In genomic region chr5:141111666-141112065, GRCm38 (mm10) we compare ENCODE assay signal across 12 mouse cellular contexts.
A peak's percentile ranks its signal among the peaks of the same experiment; 100 is the strongest.
DNase-seq lines count a peak whose midpoint lies in the region; ATAC-seq and TF ChIP-seq lines count a peak whose summit lies in the region.
"Had no signal": no experiment of that assay in that cellular context is flagged by ENCODE, and none has a peak within 500 bp of the region (broad histone marks: within the 10 kb centered on the region; RNA-seq: fewer than 3 reads in every experiment).

No protein-coding gene starts in this region.

- peak; percentile 29 for TF ChIP-seq CTCF in forebrain, postnatal 0 days (IDR thresholded peaks at IDR 0.05; ENCODE audit: low read depth)
- peak; percentile 22; the same call in 1 of the 2 replicates for TF ChIP-seq CTCF in E14TG2a.4 (conservative IDR thresholded peaks at IDR 0.05; ENCODE audit: low read length)
- TF ChIP-seq CTCF in bone marrow, adult 2 months (IDR thresholded peaks at IDR 0.05; ENCODE audit: control insufficient read depth, insufficient read depth, low read length): 0 out of 2 replicates have a peak, but pooled peaks have one; percentile 7

- no peak overlapping the region for H3K9ac ChIP-seq in forebrain, postnatal 0 days
- no peak overlapping the region for H3K9ac ChIP-seq in forebrain, embryonic 14.5 days (ENCODE audit: low read length)

- no peak for ATAC-seq in forebrain, postnatal 0 days
- no peak for ATAC-seq in forebrain, embryonic 14.5 days
- ATAC-seq: midbrain, embryonic 16.5 days had no signal

- no peaks in the 10 kb centered on the region for H3K9me3 ChIP-seq in forebrain, postnatal 0 days (ENCODE audit: low read length)
- no peaks in the 10 kb centered on the region for H3K9me3 ChIP-seq in forebrain, embryonic 14.5 days (replicated peaks; ENCODE audit: control insufficient read depth, low read length)
- H3K9me3 ChIP-seq in E14TG2a.4 (ENCODE audit: low read length): peaks cover 19% of the 10 kb centered on the region
- no peaks in the 10 kb centered on the region for H3K9me3 ChIP-seq in heart, embryonic 10.5 days

- no peaks in the 10 kb centered on the region for H3K27me3 ChIP-seq in forebrain, postnatal 0 days (ENCODE audit: insufficient read depth, low read length)
- no peaks in the 10 kb centered on the region for H3K27me3 ChIP-seq in forebrain, embryonic 14.5 days (replicated peaks; ENCODE audit: control insufficient read depth, insufficient read depth, low read length)
- 0 out of 2 replicates have a peak, but pooled peaks cover 2% of the 10 kb centered on the region for H3K27me3 ChIP-seq in E14TG2a.4 (ENCODE audit: insufficient read depth, low read length)
- H3K27me3 ChIP-seq in heart, embryonic 10.5 days (ENCODE audit: insufficient read depth, poor library complexity, severe bottlenecking): peaks cover 6% of the 10 kb centered on the region; the same call in 1 of the 2 replicates

- no peak for TF ChIP-seq POLR2A in bone marrow, adult 2 months (IDR thresholded peaks at IDR 0.05; ENCODE audit: borderline replicate concordance, control insufficient read depth, low read depth, low read length)

- WGBS in forebrain, postnatal 0 days: 98% methylated on average over 3 of the region's 3 CpGs
- WGBS in forebrain, embryonic 14.5 days: 93% methylated on average over 3 of the region's 3 CpGs
- 76% methylated on average over 3 of the region's 3 CpGs for WGBS in bone marrow, adult 2 months
- 80% methylated on average over 3 of the region's 3 CpGs for WGBS in heart, embryonic 10.5 days

- no peak overlapping the region for H3K4me2 ChIP-seq in forebrain, postnatal 0 days (ENCODE audit: low read depth)
- no peak overlapping the region for H3K4me2 ChIP-seq in forebrain, embryonic 14.5 days (ENCODE audit: low read length)

- no peak overlapping the region for H3K4me3 ChIP-seq in forebrain, postnatal 0 days (ENCODE audit: low read depth, low read length)
- H3K4me3 ChIP-seq in forebrain, embryonic 14.5 days (ENCODE audit: low read depth, low read length): no peak overlapping the region
- no peak overlapping the region for H3K4me3 ChIP-seq in E14TG2a.4 (replicated peaks; ENCODE audit: low read length)
- H3K4me3 ChIP-seq in bone marrow, adult 2 months (replicated peaks; ENCODE audit: control insufficient read depth, low read depth, low read length): no peak overlapping the region
- no peak overlapping the region for H3K4me3 ChIP-seq in heart, embryonic 10.5 days
- H3K4me3 ChIP-seq: gastrocnemius, adult 2 months had no signal

- no peaks in the 10 kb centered on the region for H3K4me1 ChIP-seq in forebrain, postnatal 0 days (ENCODE audit: insufficient read depth)
- H3K4me1 ChIP-seq in forebrain, embryonic 14.5 days (ENCODE audit: control insufficient read depth, insufficient read depth, low read length): no peaks in the 10 kb centered on the region
- no peaks in the 10 kb centered on the region for H3K4me1 ChIP-seq in E14TG2a.4 (replicated peaks; ENCODE audit: low read depth, low read length)
- H3K4me1 ChIP-seq in bone marrow, adult 2 months (ENCODE audit: control insufficient read depth, insufficient read depth, low read length): no peaks in the 10 kb centered on the region
- peaks cover 25% of the 10 kb centered on the region for H3K4me1 ChIP-seq in heart, embryonic 10.5 days

- no peaks in the 10 kb centered on the region for H3K36me3 ChIP-seq in forebrain, postnatal 0 days (ENCODE audit: insufficient read depth)
- no peaks in the 10 kb centered on the region for H3K36me3 ChIP-seq in forebrain, embryonic 14.5 days (ENCODE audit: control insufficient read depth, insufficient read depth, low read length)
- H3K36me3 ChIP-seq in E14TG2a.4 (ENCODE audit: insufficient read depth, low read length): no peaks in the 10 kb centered on the region
- no peaks in the 10 kb centered on the region for H3K36me3 ChIP-seq in heart, embryonic 10.5 days

- no peak overlapping the region for H3K27ac ChIP-seq in forebrain, postnatal 0 days (ENCODE audit: low read depth, low read length)
- H3K27ac ChIP-seq in forebrain, embryonic 14.5 days (ENCODE audit: low read depth, low read length): no peak overlapping the region
- no peak overlapping the region for H3K27ac ChIP-seq in bone marrow, adult 2 months (ENCODE audit: control insufficient read depth, insufficient read depth, low read depth, low read length, poor library complexity)
- no peak overlapping the region for H3K27ac ChIP-seq in heart, embryonic 10.5 days
- H3K27ac ChIP-seq: gastrocnemius, adult 2 months had no signal

- no peak for DNase-seq in forebrain, postnatal 0 days
- no peak for DNase-seq in forebrain, embryonic 14.5 days (ENCODE audit: low spot score)
- peak; percentile 7 for DNase-seq in lung, postnatal 14 days
- DNase-seq in lung, postnatal 25 days (ENCODE audit: low spot score): no peak
- DNase-seq in gastrocnemius, postnatal 4 days (ENCODE audit: low spot score in 2 of 2): no peak
- DNase-seq in heart, embryonic 10.5 days (ENCODE audit: low spot score): no peak
- DNase-seq: gastrocnemius, adult 2 months; heart, postnatal 14 days; kidney, adult 2 months had no signal
